Mouse (Mus musculus) fibroblast of lung, adult 2 months (primary cell): ENCODE results near the gene Pdzd3.
A peak's percentile ranks its signal among the peaks of the same experiment; 100 is the strongest.

Experiments
- DNase-seq: peaks from one replicate; pipeline ENCODE4 v3.0.0-alpha.2; 2011; ENCODE audit warnings: low read depth

Gene Pdzd3

DNA sequence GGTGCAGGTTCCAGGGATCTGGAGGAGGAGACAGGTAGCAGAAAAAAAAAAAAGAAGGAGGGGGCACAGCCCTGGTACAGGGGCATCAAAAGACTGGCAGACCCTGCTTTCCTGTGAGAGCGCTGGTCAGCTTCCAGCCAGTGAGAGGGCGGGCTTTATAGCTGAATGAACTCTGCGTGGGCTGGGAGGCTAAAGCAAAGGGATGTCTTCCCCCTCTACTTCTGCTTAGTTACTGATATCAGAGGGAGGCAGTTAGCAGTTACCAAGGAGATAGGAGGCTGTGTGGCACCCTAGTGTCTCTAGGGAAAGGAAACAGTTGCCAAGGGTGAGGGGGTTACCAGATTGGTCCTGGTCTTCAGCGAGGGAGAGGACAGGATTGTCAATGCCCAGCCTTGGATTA, 826 bp downstream of the Pdzd3 start:
- DNase-seq, result no peak

DNA sequence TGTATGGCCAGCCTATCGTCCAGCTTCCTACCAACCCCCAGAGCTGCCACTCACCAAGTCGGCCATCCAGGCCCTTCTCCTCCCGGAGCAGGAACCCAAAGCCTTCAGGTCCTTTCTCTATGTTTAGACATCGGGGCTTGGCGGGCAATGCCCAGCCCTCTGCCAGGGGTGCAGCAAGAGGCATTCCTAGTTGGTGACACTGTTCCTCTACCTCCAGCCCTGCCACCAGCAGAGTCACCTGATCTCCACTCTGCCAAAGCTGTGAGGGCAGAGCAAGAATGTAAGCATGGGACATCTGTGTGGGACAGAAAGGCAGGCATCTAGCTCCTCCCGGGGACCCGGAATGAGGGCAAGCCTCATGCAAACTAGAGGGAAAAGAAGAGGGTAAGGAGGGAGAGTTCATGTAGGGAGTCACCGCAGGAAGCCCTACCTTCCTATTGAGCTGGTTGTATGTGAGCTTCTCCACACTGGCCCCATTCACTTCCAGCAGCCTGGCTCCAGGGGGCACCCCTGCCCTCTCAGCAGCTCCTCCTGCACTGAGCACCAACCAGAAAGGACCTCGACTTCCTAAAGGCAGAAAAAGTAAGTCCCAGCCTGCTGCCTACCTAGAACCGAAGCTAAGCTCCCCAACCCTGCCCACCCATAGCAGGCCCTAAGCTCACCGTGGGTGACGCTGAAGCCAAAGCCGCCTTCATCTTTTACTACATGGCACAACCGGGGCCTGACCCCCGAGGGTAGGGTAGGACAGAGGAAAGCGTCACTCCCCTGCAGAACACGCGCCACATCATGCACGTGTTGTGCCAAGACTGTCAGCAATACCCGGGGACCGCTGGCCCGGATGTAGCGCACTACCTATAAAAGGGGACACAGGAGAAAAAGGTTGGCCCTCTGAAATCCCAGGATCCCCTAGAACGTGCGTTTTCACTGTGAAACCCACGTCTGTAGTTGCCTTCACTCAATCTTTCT, 1.8 kb downstream of the Pdzd3 start:
- DNase-seq, result no peak

DNA sequence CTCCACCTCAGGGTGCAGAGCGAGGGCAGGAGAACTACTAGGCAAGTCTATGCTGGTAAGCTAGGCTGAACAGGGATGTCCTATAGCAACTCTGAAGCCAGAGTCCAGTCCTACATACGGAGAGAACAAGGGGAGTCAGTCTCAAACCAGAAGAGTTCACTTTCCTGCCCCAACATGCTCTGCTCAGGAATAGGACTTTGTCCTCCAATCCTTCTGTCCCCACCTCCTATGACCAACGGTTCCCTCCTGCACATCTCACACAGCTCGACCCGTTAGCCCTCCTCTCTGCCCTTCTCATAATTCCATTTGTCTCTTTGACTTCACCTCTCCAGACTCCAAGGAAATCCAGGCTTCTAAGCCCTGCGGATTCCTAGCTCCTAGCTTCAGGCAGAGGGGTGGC, 3.4 kb downstream of the Pdzd3 start:
- no peak for DNase-seq

DNA sequence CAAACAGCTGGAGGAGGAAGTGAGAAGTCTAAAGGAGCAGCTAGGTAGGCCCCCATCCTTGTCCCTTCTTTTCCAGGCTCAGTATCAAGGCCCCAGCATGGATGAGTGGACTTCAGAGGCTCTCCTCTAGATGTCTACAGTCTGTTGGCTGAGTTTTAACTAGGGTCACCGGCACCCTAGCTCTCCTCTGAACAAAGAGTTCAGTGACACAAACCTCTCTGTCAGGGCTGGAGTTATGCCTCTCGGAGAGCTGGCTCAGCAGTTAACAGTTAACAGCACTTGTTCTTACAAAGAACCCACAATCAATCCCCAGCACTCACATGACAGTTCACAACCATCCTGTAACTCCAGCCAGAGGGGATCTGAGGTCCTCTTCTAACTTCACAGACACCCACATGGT, 7.7 kb downstream of the Pdzd3 start:
- no peak for DNase-seq

DNA sequence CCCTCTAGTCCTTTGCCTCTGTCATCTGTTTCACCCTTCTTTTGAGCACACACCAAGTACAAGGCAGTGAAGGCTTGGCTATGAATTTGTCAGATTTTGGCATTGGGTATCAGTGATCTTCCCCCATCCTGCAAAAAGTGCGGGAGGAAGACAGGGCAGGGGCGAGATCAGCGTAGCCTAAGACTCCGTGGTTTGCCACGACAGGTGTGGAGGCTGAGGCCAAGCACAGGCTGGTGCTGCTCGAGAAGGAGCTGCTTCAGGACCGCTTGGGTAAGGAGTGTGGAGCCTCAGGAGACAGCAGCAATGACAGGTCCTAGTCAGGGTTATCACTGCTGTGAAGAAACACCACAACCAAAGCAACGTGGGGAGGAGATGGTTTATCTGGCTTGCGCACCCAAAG, 9.9 kb downstream of the Pdzd3 start:
- no peak for DNase-seq

DNA sequence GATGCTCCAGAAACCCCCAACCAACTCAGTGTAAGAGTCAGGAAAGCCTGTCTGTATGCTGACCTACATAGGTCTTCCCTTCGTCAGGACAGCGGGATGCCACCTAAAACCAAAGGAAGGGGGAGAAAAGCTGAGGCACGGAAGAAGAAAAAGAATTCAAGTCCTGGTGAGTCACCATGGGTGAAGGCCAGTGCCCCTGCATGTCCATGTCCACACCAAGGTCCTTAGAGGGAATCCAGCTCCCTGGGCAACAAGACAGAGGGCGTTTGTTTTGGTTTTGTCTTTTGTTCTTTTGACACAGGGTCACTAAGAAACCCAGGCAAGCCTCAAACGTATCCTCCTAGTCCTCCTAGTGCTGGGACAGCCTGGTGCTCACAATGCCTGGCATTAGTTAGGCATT, 10.4 kb downstream of the Pdzd3 start:
- DNase-seq, result no peak

DNA sequence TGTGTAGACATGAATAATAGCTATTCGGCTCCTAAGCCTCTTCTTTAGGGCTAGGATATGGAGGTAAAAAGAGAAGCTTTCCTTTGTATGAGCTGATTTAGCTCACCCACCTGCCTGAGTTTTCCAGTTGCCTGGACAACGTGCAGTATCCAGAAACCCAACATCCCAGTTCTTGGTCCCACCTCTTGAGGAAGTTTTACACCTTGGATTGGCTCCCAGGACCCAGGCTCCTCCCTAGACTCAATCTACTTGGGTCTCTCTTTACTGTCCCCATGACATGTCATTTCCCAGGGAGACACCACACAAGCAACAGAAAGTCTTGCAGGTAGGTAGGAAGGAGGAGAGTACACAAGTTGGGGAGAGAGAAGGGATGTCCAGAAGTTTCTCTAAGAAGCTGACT, 10.9 kb downstream of the Pdzd3 start, which contains the start of gene Ccdc153:
TSS of gene Ccdc153 (plus strand) at position 278 of the 400 bp plus-strand sequence.
- DNase-seq, result no peak

DNA sequence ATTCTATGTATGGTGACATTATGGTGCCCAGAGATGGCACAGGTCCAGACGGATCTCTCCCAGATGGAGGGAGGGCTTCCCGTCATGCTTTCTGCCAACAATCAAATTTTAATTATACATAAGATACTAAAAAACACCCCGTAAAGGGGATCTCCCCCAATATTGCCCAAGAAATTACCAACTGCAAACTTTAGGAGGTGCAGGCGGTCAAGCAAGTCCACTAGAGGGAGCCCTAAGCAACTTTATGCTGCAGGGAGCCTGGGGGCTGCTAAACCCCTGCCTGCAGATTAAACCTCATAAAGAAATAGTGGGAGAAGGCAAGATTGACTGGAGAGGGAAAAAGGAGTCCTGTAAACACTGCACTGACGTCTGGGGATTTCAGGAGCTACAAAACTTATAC, 11.8 kb downstream of the Pdzd3 start:
- no peak for DNase-seq

DNA sequence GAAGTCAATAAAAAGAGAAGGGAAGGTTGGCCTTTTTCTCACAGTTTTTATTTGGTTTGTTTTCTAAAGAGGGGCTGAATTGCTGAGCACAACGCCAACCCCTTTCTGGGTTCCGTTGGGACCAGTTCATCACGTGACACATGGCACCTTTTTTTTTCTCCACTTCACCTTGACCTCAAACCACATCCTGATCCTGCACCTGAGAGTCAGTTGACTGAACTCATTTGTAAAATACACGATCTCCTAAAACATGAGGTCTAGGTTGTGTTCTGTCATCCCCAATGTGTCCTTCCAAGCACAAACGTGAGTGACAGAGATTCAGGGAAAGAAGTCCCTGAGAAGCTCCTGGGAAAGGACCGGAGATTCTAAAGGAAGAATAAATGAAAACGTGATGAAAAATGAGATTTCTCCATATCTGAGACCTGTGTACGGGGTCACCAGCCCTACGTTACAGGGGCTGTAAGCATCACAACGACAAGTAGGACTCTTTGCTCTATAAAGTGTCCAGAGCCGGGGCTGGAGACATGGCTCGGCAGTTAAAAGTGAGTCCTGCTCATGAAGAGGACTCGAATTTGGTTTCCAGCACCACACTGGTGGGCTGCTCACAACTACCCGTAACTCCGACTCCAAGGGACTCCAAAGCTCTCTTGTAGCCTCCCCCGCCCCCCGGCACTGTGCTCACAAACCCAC, 12.6 kb downstream of the Pdzd3 start:
- no peak for DNase-seq

DNA sequence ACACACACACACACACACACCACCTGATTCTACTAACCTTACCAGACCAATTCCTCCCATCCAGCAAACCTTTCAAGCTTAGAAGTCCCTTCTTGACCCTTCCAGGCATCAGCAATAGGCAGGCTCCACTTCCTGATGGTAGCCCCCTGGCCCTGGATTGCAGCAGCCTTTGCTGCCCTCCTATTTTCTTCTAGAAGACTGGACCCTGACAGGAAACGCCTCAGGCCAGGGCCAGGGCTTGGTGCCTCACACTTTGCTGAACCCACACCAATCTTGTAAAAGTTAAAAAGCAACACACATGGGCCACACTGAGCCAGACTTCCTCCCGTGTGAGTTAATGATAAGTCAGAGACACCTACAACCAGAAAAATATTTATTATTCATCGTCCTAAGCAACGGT, 14.1 kb downstream of the Pdzd3 start:
- DNase-seq, result no peak

DNA sequence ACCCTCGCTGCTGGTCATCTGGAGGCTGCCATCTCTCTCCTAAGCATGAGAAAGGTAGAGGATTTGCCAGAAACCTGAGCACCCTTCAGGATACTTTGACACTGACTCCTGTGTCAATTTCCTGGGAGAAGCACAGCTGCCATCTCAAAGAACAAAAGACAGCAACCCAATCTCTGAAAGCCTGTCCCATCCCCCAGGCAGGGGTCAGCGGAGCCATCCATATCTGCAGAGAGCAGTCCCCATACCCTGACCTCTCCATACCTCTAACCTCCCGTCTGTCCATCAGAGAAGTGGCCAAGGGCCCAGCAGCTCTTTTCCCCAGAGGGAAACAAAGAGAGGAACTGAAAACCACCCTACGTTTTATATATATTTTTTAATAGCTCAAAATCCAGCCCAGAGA, 14.7 kb downstream of the Pdzd3 start:
- no peak for DNase-seq

DNA sequence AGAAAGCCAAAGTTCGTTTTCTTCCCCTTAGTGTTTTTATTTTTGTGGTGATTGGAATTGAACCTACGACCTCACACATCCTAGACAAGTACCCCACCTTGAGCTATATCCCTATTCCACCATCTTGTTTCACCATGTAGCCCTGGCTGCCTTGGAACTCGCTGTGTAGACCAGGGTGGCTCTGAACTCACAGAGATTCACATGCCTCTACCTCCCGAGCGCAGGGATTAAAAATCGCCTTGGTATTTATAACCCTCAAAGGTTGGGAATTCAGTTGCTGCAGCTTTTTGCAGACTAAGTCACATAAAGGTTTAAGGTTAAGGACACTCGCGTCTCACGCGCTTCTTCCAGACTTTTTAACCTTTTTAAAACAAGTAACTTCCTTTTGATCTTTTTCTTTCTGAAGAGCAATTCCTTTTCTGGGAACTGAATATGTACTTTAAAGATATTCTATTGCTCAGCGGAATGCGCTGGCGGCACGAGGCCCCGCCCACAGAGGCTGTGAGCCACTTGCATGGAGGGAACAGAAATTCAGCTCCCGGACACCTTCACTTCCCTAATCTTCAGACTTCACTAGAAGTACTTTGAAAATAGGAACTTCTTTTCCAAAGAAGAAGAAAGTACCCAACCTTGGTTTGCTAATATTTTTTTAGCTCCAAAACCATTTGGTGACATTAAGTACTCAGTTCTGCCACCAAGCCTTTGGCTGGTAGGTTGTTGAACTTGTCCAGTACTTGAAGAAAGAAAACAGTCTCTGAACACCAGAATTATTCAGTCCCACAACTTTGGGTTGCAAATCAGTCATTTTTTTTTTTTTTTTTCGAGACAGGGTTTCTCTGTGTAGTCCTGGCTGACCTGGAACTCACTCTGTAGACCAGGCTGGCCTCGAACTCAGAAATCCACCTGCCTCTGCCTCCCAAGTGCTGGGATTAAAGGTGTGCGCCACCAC, 16.5 kb downstream of the Pdzd3 start:
- no peak for DNase-seq

DNA sequence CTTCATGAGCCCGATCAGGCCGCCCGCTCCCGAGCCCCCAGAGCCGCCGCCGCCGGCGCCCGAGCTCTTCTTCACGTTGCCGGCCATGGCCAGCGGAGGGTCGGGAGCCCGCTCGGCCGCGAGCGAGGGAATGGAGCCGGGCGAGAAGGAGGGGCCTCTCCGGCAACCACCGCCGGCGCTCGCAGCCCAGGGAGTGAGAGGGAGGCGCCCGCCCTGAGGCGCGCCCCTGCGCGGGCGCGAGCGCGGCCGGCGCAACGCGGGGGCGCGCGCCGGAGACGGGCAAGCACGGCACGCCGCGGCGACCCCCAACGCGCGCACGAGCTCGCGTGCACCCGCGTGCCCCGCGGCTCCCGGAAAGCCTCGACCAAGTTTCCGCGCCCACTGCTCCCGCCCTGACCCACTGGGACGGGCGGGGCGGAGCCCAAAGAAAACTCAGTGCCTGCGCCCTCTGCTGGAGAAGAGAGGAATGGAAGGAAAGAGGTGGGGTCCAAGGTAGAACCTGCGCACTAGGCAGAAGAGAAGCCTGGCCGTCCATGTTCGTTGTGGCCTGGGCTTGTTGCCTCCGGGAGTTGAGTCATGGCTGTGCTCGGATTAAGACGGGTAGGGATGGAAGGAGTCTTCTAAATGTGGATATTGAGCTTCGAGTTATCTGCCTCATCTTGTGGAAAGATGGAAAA, 17.3 kb downstream of the Pdzd3 start, which contains the start of gene Cbl:
TSS of gene Cbl (minus strand) at position 248 of the 677 bp plus-strand sequence.
- DNase-seq, result peak; percentile 95

DNA sequence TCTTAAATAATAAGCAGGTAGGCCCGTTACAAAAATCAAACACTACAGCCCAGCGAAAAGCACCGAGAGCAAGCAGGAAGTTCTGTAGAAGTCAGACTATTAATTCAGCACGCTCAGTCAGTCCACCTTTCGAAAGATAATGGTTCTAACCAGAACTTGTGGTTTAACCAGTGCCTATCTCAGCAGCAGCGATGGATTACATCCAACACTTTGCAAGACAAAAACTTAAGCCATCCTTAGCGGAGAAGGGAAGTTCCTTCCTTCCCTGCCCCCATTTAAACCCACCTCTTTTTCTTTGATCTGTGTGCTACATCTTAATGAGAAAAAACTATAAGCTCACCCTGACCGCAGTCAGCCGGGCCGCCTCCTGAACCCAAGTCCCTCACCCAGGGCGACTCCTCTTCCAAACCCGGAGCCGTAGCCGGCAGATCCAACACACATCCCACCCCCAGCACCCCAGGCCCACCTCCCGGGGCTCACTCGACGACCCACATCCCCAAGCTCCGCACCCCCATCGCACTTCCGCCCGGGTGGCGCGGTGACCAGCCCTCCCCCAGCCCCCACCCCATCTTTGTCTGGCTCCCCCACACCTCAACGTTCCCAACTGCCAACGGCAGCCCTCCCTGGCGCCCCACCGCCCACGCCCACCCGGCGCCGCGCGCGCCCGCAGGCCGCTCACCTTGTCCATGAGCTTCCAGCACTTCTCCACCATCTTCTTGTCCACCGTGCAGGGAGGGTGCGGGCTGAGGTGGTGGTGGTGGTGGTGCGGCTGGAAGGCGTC, 18.1 kb downstream of the Pdzd3 start:
- DNase-seq, result no peak

DNA sequence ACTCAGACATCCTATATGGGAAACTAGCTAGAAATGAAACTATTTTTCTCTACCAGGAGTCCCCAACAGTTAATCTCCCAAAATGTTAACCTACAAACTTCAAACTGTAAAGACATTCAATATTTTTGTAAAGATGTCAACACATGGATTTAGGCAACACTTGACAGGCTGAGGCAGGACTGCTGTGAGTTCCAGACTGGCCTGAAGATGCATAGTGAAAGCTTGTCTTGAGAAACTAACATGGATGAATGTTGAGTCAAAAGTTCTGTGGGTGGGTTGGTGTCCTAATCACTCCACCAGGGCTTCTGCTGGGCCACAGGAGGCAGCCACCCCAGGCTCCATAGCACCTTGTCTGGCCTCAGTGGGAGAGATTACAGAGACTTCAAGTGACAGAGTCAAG, 19.7 kb downstream of the Pdzd3 start:
- DNase-seq, result no peak

DNA sequence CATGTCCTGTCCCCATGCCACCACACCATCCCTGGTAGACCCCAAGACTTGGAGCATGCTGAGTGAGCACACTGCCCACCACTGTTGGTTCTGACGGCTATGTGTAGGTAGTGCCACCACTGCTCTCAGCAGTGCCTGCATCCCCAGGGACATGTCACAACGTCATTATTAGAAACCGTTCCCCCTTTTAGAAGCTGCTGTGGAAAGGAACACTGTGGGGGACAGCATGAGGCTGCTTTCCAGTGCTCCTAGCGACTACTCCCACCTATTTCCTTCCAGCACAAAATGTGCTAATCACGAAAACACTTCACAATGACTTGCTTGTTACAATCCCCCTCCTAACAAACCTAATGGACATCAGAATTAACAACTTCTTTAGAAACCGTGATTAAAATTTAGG, 25.3 kb downstream of the Pdzd3 start:
- no peak for DNase-seq

DNA sequence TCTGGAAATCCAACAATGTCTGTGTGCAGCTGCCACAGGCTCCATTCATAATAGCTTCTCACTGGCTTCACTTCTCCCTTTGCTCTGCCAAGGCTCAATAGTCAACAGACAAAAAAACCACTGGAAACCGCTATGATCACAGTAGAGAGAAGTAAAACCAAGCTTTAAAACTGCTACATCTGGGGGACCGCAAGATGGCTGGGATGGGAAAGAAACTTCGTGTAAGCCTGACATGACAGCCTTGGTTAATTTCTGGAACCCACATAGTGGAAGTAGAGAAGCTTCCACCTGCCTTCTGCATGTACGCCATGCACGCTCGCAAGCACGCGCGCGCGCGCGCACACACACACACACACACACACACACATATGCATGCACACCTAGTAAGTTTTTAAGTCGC, 37.7 kb downstream of the Pdzd3 start:
- DNase-seq, result no peak

DNA sequence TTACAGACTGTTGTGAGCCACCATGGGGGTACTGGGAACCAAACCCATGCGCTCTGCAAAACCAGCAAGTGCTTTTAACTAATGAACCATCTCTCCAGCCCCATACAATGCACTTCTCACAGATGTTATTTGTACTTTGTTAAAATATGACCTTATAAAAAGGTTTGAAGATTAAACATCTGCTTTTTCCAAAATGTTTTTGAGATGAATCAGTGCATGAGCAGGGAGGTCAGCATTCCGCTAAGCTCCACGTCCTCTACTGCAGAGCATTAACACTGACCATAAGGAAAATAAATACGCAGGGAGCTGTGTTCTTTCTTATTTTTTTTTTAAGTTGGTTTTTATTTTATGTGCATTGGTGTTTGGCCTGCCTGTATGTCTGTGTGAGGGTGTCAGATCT, 38.9 kb downstream of the Pdzd3 start:
- no peak for DNase-seq

DNA sequence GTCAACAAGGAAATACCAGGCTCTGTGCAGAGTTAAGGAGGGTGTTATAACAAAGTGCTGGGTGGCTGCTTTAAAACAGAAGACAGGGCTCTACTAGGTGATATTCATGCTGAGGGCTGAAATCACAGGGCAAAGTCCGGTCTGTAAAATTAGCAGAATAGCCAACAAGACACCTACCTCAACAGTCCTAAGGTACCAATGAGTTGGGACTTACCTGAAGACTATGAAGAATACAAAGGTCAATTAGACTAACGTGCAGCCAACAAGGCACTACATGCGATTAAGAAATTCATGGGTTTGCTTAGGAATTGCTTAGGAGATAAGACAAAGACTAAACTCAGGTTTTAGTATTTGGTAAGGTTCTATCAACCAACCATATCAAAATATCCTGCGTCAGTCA, 41.9 kb downstream of the Pdzd3 start:
- no peak for DNase-seq

DNA sequence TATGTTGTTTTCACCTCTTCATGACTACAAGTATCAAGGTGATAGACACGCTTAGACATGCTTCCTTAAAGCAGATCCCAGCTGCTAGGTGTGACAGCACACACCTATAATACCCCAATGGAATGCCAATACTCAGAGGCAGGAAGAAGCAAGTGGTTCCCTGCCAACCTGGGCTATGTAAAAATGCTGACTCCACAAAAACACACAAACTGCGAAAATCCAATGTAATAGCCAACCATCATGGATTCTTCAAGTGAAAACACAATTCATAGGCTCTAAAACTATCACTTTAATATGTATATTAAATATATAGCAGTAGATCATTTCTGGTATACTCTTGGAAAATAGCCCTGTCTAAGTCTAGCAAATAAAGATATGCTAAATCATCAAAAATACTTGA, 43.4 kb downstream of the Pdzd3 start:
- no peak for DNase-seq

DNA sequence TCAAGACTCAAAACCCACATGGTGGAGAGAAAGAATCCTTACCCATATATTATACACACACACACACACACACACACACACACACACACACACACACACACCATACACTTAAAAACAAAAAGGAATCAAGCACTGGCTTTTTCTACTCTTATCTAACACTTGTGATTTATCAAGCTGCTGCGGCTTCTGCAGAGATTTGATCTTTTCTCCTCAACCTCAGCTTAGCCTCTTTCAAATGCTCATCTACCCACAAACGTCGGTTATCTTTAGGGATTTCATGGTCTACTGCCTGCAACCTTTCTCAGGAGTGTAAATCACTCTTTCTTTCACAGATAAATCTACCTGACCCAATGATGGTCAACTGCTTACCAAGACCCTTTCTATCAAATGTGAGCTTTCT, 50.8 kb downstream of the Pdzd3 start:
- no peak for DNase-seq
